Mouse (Mus musculus) lung, adult 2 months (tissue): ENCODE data around the gene Rbfox2.

ENCODE experiments used
- CTCF ChIP-seq: fragments of 200-500 bp; IDR thresholded peaks from 2 replicates; pipeline ENCODE4 v1.5.1; 2011; ENCODE audit warnings: mild to moderate bottlenecking, low read length, control low read depth; ENCODE audit not compliant: insufficient read depth
- POLR2A ChIP-seq: fragments of 200-500 bp; IDR thresholded peaks from 2 replicates; pipeline ENCODE4 v1.6.1; 2011; ENCODE audit warnings: low read depth, mild to moderate bottlenecking, control low read depth, low read length, borderline replicate concordance; ENCODE audit errors: extremely low read depth

DNA sequence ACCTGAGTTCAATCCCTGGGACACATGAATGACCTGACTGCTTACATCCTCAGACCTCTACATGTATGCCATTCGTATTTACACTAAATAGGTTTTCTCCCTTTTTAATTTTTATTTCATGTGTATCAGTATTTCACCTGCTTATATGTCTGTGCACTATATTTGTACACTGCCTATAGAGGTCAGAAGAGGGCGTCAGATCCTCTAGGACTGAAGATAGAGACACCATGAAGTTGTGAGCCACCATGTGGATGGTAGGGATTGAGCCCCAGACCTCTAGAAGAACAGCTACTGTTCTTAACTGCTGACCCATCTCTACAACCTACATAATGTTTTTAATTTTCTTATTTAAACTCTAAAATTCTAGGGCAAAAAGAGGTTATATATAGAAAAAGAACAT, 16.5 kb downstream of the Rbfox2 start:
- no peak for TF ChIP-seq POLR2A
- no peak for TF ChIP-seq CTCF
